Mouse (Mus musculus) liver, embryonic 15.5 days (tissue): ENCODE results near the gene Atp1b1. TPM values are rescaled to one million over a fixed set of nuclear protein-coding genes. Genes with fewer than 3 reads are reported as not detected.

Source experiments
- ATAC-seq: fragments of 200-750 bp; cut with Nextera tagmentation; 2 replicates; pipeline ENCODE4 v1.8.0; 2017; ENCODE audit warnings: moderate number of reproducible peaks, mild to moderate bottlenecking, moderate library complexity; ENCODE audit not compliant: insufficient read depth
- H3K27ac ChIP-seq: fragments of 300-500 bp; sonication (generic); replicated peaks from 2 replicates; pipeline ENCODE4 v1.5.1; 2015; ENCODE audit warnings: mild to moderate bottlenecking, inconsistent platforms
- H3K27me3 ChIP-seq: fragments of 300-500 bp; sonication (generic); 2 replicates; pipeline ENCODE4 v1.6.1; 2015; ENCODE audit warnings: mild to moderate bottlenecking, inconsistent platforms
- H3K36me3 ChIP-seq: fragments of 300-500 bp; sonication (generic); replicated peaks from 2 replicates; pipeline ENCODE4 v1.6.1; 2015; ENCODE audit warnings: moderate library complexity, mild to moderate bottlenecking, inconsistent platforms
- H3K4me1 ChIP-seq: fragments of 300-500 bp; sonication (generic); replicated peaks from 2 replicates; pipeline ENCODE4 v1.6.1; 2015; ENCODE audit warnings: inconsistent platforms
- H3K4me2 ChIP-seq: fragments of 300-500 bp; sonication (generic); 2 replicates; pipeline ENCODE4 v1.6.1; 2015; ENCODE audit warnings: moderate library complexity, mild to moderate bottlenecking, inconsistent platforms
- H3K4me3 ChIP-seq: fragments of 300-500 bp; sonication (generic); replicated peaks from 2 replicates; pipeline ENCODE4 v1.5.1; 2015; ENCODE audit warnings: mild to moderate bottlenecking, inconsistent platforms
- H3K9ac ChIP-seq: fragments of 300-500 bp; sonication (generic); 2 replicates; pipeline ENCODE4 v1.6.1; 2015; ENCODE audit warnings: moderate library complexity, mild to moderate bottlenecking, inconsistent platforms
- H3K9me3 ChIP-seq: fragments of 300-500 bp; sonication (generic); replicated peaks from 2 replicates; pipeline ENCODE4 v1.6.1; 2016; ENCODE audit warnings: inconsistent platforms
- WGBS: fragments of 180-500 bp; shearing (Covaris S2); methylation state at CpG from one replicate; pipeline ENCODE4 v1.1.7; 2015; ENCODE audit warnings: mixed read lengths; ENCODE audit not compliant: insufficient replicate concordance; 5-methylcytosine and 5-hydroxymethylcytosine counted together
- polyA plus RNA-seq: library from polyadenylated mRNA; unstranded; fragments of >200 nt; fragmentation: Nextera tagmentation; extraction: Ambion mirVana; gene quantifications from 2 replicates; pipeline ENCODE4 v1.2.1, GENCODE M21; 2015

The Atp1b1 gene
- polyA plus RNA-seq, 1 experiment from 2014 or later, result 13.5 TPM

- H3K9me3 ChIP-seq, result no peaks in the 10 kb centered on the region
- H3K36me3 ChIP-seq, result no peaks in the 10 kb centered on the region
- ATAC-seq, result no peak
- no peak overlapping the region for H3K4me3 ChIP-seq
- H3K4me2 ChIP-seq, result no peak overlapping the region
- peaks cover 13% of the 10 kb centered on the region for H3K4me1 ChIP-seq
- H3K27me3 ChIP-seq, result peaks cover 47% of the 10 kb centered on the region
- no peak overlapping the region for H3K27ac ChIP-seq
- H3K9ac ChIP-seq, result no peak overlapping the region
- WGBS, result 55% methylated on average over 13 of the region's 13 CpGs
Measured at GRCm38 (mm10) chr1:164460921-164461697, 3.0 kb upstream of the Atp1b1 start.

- Histone ChIP-seq H3K4me2 (peak overlapping the region; percentile 67), H3K4me3 (peak overlapping the region; percentile 55), H3K9ac (no peak overlapping the region), H3K9me3 (no peaks in the 10 kb centered on the region), H3K36me3 (no peaks in the 10 kb centered on the region), H3K27me3 (peaks cover 61% of the 10 kb centered on the region), H3K27ac (peak overlapping the region; percentile 71), H3K4me1 (peaks cover 13% of the 10 kb centered on the region)
- WGBS, result 30% methylated on average over 12 of the region's 12 CpGs
- ATAC-seq, result no peak
Measured at GRCm38 (mm10) chr1:164459127-164459905, 1.2 kb upstream of the Atp1b1 start.

- Histone ChIP-seq H3K27me3 (peaks cover 61% of the 10 kb centered on the region), H3K9me3 (no peaks in the 10 kb centered on the region), H3K27ac (peak overlapping the region; percentile 71), H3K36me3 (no peaks in the 10 kb centered on the region), H3K9ac (peak overlapping the region; percentile 35; the same call in 1 of the 2 replicates), H3K4me1 (peaks cover 13% of the 10 kb centered on the region), H3K4me3 (peak overlapping the region; percentile 55), H3K4me2 (peak overlapping the region; percentile 67)
- 1% methylated on average over 22 of the region's 22 CpGs for WGBS
- peak; percentile 77 for ATAC-seq
Measured at GRCm38 (mm10) chr1:164458621-164459051, 481 bp upstream of the Atp1b1 start.

GRCm38 (mm10) chr1:164457531-164458244 lies 467 bp downstream of the Atp1b1 start:
- H3K27me3 ChIP-seq, result peaks cover 61% of the 10 kb centered on the region
- WGBS, result under 1% methylated on average over 75 of the region's 76 CpGs
- H3K9me3 ChIP-seq, result no peaks in the 10 kb centered on the region
- H3K4me2 ChIP-seq, result peak overlapping the region; percentile 67
- H3K4me1 ChIP-seq, result peaks cover 18% of the 10 kb centered on the region
- ATAC-seq, result peak; percentile 68
- peak overlapping the region; percentile 58 for H3K9ac ChIP-seq
- peak overlapping the region; percentile 71 for H3K27ac ChIP-seq
- peak overlapping the region; percentile 55 for H3K4me3 ChIP-seq
- no peaks in the 10 kb centered on the region for H3K36me3 ChIP-seq

GRCm38 (mm10) chr1:164456731-164457130 lies 1.4 kb downstream of the Atp1b1 start:
- H3K4me2 ChIP-seq, result peak overlapping the region; percentile 67
- H3K9ac ChIP-seq, result no peak overlapping the region; the same call in 1 of the 2 replicates
- no peak overlapping the region for H3K27ac ChIP-seq
- peaks cover 20% of the 10 kb centered on the region for H3K4me1 ChIP-seq
- H3K36me3 ChIP-seq, result 0 out of 2 replicates have a peak, but pooled peaks cover 4% of the 10 kb centered on the region
- peaks cover 61% of the 10 kb centered on the region for H3K27me3 ChIP-seq
- peak overlapping the region; percentile 55 for H3K4me3 ChIP-seq
- H3K9me3 ChIP-seq, result no peaks in the 10 kb centered on the region
- 10% methylated on average over 8 of the region's 8 CpGs for WGBS
- ATAC-seq, result no peak

- H3K27me3 ChIP-seq, result peaks cover 61% of the 10 kb centered on the region
- no peaks in the 10 kb centered on the region for H3K9me3 ChIP-seq
- 0 out of 2 replicates have a peak, but pooled peaks cover 4% of the 10 kb centered on the region for H3K36me3 ChIP-seq
- peak overlapping the region; percentile 55 for H3K4me3 ChIP-seq
- H3K9ac ChIP-seq, result no peak overlapping the region
- no peak for ATAC-seq
- H3K4me1 ChIP-seq, result peaks cover 20% of the 10 kb centered on the region
- 27% methylated on average over 6 of the region's 6 CpGs for WGBS
- no peak overlapping the region for H3K27ac ChIP-seq
- peak overlapping the region; percentile 67 for H3K4me2 ChIP-seq
Measured at GRCm38 (mm10) chr1:164456065-164456464, 2.1 kb downstream of the Atp1b1 start.

- H3K36me3 ChIP-seq, result 0 out of 2 replicates have a peak, but pooled peaks cover 4% of the 10 kb centered on the region
- peaks cover 20% of the 10 kb centered on the region for H3K4me1 ChIP-seq
- H3K4me2 ChIP-seq, result peak overlapping the region; percentile 67
- H3K9ac ChIP-seq, result no peak overlapping the region
- H3K27me3 ChIP-seq, result peaks cover 56% of the 10 kb centered on the region
- H3K9me3 ChIP-seq, result no peaks in the 10 kb centered on the region
- ATAC-seq, result no peak
- WGBS, result 51% methylated on average over 7 of the region's 7 CpGs
- no peak overlapping the region for H3K27ac ChIP-seq
- peak overlapping the region; percentile 55 for H3K4me3 ChIP-seq
Measured at GRCm38 (mm10) chr1:164455614-164456013, 2.5 kb downstream of the Atp1b1 start.

- 0 out of 2 replicates have a peak, but pooled peaks cover 4% of the 10 kb centered on the region for H3K36me3 ChIP-seq
- no peaks in the 10 kb centered on the region for H3K9me3 ChIP-seq
- no peak overlapping the region for H3K9ac ChIP-seq
- peak overlapping the region; percentile 18 for H3K4me3 ChIP-seq
- no peak for ATAC-seq
- WGBS, result 52% methylated on average over 14 of the region's 14 CpGs
- no peak overlapping the region for H3K27ac ChIP-seq
- H3K4me1 ChIP-seq, result peaks cover 20% of the 10 kb centered on the region
- H3K4me2 ChIP-seq, result peak overlapping the region; percentile 45
- H3K27me3 ChIP-seq, result peaks cover 52% of the 10 kb centered on the region
Measured at GRCm38 (mm10) chr1:164454747-164455400, 3.3 kb downstream of the Atp1b1 start.

- peaks cover 17% of the 10 kb centered on the region for H3K4me1 ChIP-seq
- no peak overlapping the region for H3K9ac ChIP-seq
- H3K9me3 ChIP-seq, result no peaks in the 10 kb centered on the region
- WGBS, result 40% methylated on average over 5 of the region's 5 CpGs
- ATAC-seq, result no peak
- no peak overlapping the region for H3K27ac ChIP-seq
- 0 out of 2 replicates have a peak, but pooled peaks cover 4% of the 10 kb centered on the region for H3K36me3 ChIP-seq
- H3K4me3 ChIP-seq, result no peak overlapping the region
- peaks cover 40% of the 10 kb centered on the region for H3K27me3 ChIP-seq
- H3K4me2 ChIP-seq, result no peak overlapping the region
Measured at GRCm38 (mm10) chr1:164453739-164454138, 4.4 kb downstream of the Atp1b1 start.

GRCm38 (mm10) chr1:164453146-164453545 lies 5.0 kb downstream of the Atp1b1 start:
- 79% methylated on average over 8 of the region's 8 CpGs for WGBS
- 0 out of 2 replicates have a peak, but pooled peaks cover 4% of the 10 kb centered on the region for H3K36me3 ChIP-seq
- peaks cover 35% of the 10 kb centered on the region for H3K27me3 ChIP-seq
- no peaks in the 10 kb centered on the region for H3K9me3 ChIP-seq
- no peak overlapping the region for H3K27ac ChIP-seq
- ATAC-seq, result no peak
- no peak overlapping the region for H3K9ac ChIP-seq
- H3K4me2 ChIP-seq, result no peak overlapping the region
- peaks cover 14% of the 10 kb centered on the region for H3K4me1 ChIP-seq
- H3K4me3 ChIP-seq, result no peak overlapping the region
